Mouse (Mus musculus) cerebellum, postnatal 10 days (tissue): ENCODE data around the gene Arhgap20.

Source experiments
- DNase-seq, 2 experiments: peaks; one replicate each; pipeline ENCODE4 v3.0.0; 2021; ENCODE audit warnings: mixed read lengths in 2 of 2

The Arhgap20 gene

GRCm38 (mm10) chr9:51764921-51765416 is at the start of gene Arhgap20:
TSS of gene Arhgap20 (plus strand) at chr9:51765337.
- DNase-seq, result peak; percentile 94 to 96

- no peak for DNase-seq
Observed at GRCm38 (mm10) chr9:51718793-51719192, 46.3 kb upstream of the Arhgap20 start.

GRCm38 (mm10) chr9:51727960-51728359 is 37.2 kb upstream of the Arhgap20 start:
- peak; percentile 39 to 55 for DNase-seq

DNA sequence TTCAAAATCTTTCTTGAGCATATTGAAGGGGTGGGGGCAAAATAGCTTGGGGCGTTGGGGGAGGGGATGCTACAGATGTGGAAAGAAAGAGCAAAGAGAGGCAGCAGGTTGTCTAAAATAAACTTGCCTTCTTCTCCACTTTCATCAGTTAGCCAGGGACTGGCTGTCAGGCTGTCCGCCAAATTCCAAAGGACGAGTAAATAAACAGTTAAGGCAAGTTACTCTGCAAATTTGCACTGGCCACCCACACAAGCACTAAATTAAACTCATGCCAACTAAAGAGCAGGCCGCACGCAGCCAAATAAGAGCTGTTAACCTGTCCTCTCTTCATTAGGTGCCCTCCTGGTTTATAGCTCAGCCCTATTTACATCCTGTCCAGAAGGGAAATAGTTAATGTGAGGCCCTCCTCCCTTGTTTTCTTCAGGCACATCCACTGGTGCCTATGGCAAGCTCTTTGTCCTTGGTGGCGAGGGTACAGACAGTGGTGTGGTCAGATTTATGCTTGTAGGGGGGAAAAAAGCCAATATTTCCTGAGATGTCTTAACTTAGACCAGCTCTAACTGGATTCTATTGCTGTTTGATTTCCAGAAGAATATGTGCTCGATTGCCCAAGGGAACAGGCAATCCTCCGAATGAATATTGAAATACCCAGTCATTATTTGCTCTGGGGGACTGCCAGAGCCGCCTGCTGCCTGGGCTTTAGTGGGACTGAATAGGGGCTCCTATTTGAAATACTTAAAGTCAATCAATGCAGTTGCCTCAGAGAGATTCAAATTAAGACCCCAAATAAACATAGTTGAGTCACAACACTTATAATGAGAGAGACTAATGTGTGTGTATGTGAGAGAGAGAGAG is 29.7 kb upstream of the Arhgap20 start:
- DNase-seq, result peak in 1 of 2 experiments; percentile 29

- peak; percentile 74 to 78 for DNase-seq
Observed at GRCm38 (mm10) chr9:51736750-51737368, 28.3 kb upstream of the Arhgap20 start.

GRCm38 (mm10) chr9:51738349-51738748 is 26.8 kb upstream of the Arhgap20 start:
- DNase-seq, result no peak

- DNase-seq, result no peak
Observed at GRCm38 (mm10) chr9:51739826-51740225, 25.3 kb upstream of the Arhgap20 start.

GRCm38 (mm10) chr9:51750144-51750543 is 15.0 kb upstream of the Arhgap20 start:
- DNase-seq, result no peak

DNA sequence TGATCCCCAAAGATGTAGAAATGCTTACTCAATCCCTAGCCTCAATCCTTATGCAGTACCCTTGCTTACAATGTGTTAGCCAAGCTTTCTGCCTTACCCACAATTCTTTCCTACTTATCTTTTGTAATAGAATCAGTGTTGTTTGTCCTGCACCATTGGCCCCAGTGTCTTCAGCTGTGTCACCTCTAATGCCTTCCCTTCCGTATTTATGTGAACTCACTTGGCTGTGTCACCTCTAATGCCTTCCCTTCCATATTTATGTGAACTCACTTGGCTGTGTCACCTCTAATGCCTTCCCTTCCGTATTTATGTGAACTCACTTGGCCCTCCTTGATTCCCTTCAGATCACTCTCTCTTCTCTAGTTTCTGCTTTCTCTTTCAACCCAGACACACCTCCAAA is 4.1 kb upstream of the Arhgap20 start:
- DNase-seq, result no peak

DNA sequence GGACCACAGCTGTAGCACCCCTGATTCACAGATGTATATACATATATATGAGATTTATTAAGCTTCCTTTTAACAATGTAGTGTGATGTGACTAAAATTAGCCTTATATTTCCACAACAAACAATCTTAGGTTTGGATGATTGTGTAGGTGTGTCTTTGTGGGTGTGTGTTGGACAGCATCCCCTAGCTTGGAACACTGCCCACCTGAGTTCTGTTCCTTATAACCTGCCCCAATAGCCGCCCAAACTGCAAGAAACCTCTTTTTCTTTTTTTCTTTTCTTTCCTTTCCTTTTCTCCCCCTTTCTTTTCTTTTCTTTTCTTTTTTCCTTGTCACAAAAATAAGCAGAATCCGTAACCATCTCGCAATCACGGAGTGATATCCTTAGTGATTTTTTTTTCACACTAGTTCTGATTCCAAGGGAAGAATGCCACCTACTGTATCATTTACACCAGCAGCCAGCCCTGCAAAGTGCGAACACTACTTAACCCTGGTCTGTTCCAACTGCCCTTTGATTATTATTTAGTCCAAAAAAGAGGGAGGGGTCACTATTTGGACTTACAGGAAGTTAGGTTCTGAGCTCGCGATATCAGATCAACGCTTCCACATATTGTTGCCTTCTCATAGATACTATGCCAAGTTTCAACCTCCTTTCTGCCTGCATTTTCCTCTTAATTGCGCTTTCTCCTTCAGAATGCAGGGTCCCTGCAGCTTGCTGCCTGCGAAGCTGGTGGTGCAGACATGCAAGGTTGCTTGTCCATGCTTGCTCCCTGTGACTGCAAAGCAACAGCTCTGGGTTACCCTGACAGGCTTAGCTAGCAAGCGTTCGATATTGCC is 879 bp upstream of the Arhgap20 start:
- DNase-seq, result peak; percentile 66 to 76

DNA sequence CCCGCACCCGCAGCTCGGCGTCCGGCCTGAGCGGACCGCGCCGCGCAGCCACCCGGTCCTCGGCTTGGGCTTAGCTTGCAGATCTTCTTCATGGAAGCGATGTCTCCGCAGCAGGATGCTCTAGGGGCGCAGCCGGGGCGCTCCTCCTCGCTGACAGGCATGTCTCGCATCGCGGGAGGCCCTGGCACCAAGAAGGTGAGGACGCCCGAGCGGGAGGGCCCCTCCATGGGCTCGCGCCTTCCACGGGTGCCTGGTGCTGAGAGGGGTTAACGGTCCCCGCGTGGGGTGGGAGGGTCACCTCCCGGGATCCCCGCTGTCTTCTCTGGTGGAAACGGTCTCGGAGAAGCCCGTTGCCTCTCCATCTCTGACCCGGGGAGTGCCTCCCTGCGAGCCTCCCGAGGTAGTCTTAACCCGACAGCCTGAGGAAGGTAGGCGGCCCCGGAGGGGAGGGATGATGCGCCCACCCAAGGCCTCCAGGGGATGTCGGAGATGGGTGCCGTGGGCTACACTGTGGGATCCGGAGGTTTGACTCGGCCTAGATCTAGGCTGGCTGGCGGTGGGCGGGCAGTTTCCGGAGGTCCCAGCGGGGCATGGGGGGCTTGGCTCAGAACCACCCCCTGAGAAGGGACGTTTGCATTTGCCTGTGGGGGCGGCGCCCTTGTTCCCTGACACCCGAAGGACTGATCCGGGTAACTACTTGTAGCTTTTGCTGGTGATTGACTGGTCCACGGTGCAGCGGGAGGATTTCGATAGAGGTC is 459 bp downstream of the Arhgap20 start:
- DNase-seq, result peak; percentile 69 to 71

- DNase-seq, result peak; percentile 75 to 78
Observed at GRCm38 (mm10) chr9:51766175-51767062, 1.3 kb downstream of the Arhgap20 start.

DNA sequence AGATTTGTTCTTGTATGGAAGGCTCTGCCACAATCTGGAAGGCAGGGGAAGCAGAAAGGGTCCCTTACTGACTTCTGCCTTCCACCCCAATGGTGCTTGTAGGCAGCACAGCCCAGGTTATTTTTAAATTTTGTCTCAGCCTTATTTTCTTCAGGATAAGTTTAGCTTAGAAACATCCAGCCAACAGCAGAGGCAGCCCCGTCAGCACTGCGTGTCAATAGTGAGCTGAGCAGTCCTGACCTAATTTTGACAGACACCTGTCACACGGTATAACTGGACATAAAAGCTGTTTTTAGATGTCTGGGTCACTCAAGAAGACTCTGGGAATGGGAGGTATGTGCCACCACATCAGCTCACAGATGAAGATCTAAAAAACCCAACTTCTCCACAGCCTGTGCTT is 9.1 kb downstream of the Arhgap20 start:
- DNase-seq, result no peak

- no peak for DNase-seq
Observed at GRCm38 (mm10) chr9:51776459-51776858, 11.3 kb downstream of the Arhgap20 start.

GRCm38 (mm10) chr9:51777180-51777579 is 12.0 kb downstream of the Arhgap20 start:
- DNase-seq, result peak; percentile 36 to 38

DNA sequence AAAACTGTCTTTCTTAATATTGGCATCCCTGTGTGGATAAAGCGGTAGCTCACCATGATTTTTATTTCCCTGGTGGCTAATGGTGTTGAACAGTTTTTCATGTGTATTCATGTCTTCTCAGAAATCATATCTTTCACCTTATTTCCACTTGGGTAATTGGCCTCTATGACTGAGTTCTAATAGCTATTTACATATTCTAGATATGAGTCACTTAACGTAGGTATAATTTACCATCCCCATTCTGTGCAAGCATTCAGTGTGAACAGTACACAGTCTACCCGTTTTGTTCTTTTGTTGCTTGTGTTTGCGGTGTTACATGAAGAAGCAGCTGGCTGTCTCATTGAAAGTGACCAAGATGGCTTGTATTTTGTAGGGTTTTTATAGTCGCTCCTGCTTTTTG is 14.1 kb downstream of the Arhgap20 start:
- no peak for DNase-seq

DNA sequence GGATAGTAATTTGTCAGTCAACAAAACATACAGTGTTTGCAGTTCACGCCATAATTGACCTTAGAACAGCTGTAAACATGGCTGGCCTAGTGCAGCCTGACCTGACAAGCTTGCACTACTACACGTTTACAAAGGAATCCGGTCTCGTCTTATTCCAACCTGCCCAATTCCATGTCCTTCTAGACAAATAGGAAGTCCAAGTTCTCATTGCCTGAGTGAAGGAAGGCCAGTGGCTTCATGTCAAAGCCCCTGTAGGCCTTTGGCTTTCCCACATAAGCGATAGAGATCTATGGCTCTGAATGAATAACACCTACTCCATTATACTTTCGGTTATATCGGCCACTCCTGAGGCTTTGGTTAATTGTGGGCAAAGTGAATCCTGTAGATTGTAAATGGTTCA is 16.0 kb downstream of the Arhgap20 start:
- no peak for DNase-seq

- peak; percentile 39 to 43 for DNase-seq
Observed at GRCm38 (mm10) chr9:51787380-51787779, 22.2 kb downstream of the Arhgap20 start.

GRCm38 (mm10) chr9:51788466-51788865 is 23.3 kb downstream of the Arhgap20 start:
- DNase-seq, result no peak

DNA sequence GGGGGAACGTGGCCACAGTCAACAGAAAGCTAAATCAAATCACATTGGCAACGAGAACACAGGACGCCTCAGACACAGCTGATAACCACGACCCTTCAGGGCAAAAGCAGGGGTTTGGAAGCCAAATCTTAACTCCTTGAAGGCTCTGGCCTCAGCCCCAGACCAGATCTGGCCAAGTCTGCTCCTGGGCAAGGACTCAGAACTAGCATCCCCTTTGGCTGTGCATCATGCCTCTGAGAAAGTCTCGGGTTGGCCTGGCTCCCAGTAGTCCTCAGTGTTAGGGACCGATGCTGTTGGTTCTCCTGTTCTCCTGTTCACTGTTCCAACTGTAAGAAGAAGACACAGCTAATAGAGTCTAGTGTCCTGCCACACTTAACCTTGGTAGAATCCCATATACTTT is 30.1 kb downstream of the Arhgap20 start:
- DNase-seq, result peak; percentile 89 to 94

DNA sequence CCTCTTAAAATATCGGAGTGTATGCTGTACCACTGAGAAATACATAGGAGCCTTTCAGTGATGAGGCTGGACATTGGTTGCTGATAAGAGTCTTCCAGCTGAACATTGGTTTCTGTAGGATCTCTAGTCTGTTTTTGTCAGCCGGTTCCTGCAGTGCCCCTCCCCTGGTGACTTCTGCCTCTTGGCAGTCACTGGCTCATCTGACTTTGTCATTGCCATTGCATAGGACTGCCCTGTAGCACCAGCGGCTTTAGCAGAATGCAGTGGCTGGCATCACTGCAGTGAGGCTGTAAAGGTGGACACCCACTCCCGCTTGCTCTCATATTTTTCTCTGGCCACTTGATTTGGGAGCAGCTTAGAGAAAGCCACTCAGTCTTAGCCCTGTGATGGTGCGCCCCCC is 33.1 kb downstream of the Arhgap20 start:
- peak; percentile 24 to 28 for DNase-seq
